Mouse (Mus musculus): ENCODE results near the gene Olfr811. TPM values are rescaled to one million over a fixed set of nuclear protein-coding genes. Genes with fewer than 3 reads are reported as not detected.

Olfr811 gene
- polyA plus RNA-seq (2015; fragmentation: Nextera tagmentation; extraction: Ambion mirVana) = not detected in 2 replicates

DNA sequence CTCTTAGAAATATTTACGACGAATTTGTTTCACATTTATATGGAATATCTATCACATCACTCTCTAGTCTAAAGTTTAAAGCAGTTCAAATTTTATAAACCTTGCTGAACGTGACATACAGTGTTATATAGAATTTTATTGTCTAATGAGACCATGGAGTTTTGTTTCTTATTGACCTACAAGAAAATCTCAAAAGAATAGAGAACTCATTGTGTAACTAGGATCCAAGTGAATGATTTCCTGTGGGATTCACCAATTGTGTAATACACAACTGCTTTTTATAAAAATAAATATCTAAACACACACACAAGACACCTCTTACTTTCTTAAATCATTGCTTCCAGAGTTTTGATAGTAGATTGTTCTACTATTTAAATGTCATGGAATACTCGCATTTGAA lies at the start of gene Olfr811:
Gene Olfr811, minus strand, starts transcription at position 101 of the 400 bp plus-strand sequence.
- no peak within 1 kb of the TSS for H3K4me3 ChIP-seq
- no peaks in the 10 kb centered on the region for H3K4me1 ChIP-seq
- no peaks in the 10 kb centered on the region for H3K36me3 ChIP-seq
- no peak within 1 kb of the TSS for H3K4me2 ChIP-seq
- H3K9me3 ChIP-seq = no peaks in the 10 kb centered on the region
- H3K9ac ChIP-seq = no peak within 1 kb of the TSS
- WGBS = 69% methylated on average over 4 of the region's 4 CpGs
- no peak within 1 kb of the TSS for H3K27ac ChIP-seq (replicated peaks)
- H3K27me3 ChIP-seq (replicated peaks) = no peaks in the 10 kb centered on the region
- no peak for ATAC-seq (ENCODE audit: extremely low read depth, insufficient number of reproducible peaks, low FRiP score, low TSS enrichment)

DNA sequence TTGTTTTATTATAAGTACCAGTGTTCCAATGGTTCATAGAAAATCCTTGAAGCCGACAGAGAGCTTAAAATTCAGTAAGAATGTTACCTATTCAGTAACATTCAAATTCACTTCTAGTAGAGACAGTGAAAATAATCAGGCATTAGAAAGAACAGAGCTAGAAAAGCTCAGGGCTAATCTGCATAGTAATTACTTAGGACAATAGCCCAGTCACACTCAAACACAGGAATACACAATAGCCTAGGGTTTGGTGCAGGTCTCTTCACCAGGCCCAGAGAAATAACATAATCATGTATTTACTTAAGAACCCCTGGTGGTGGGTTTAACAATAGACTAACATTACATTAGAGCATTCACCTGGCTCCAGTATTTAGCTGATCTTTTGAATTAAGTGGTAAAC lies 43.1 kb upstream of the Olfr811 start:
- H3K36me3 ChIP-seq = no peaks in the 10 kb centered on the region
- H3K4me3 ChIP-seq = no peak overlapping the region
- H3K27ac ChIP-seq (replicated peaks) = no peak overlapping the region
- WGBS = 74% methylated on average over 1 of the region's 1 CpGs
- no peaks in the 10 kb centered on the region for H3K27me3 ChIP-seq (replicated peaks)
- H3K9me3 ChIP-seq = no peaks in the 10 kb centered on the region
- no peak for ATAC-seq (ENCODE audit: extremely low read depth, insufficient number of reproducible peaks, low FRiP score, low TSS enrichment)
- H3K4me1 ChIP-seq = no peaks in the 10 kb centered on the region
- H3K9ac ChIP-seq = no peak overlapping the region
- no peak overlapping the region for H3K4me2 ChIP-seq

DNA sequence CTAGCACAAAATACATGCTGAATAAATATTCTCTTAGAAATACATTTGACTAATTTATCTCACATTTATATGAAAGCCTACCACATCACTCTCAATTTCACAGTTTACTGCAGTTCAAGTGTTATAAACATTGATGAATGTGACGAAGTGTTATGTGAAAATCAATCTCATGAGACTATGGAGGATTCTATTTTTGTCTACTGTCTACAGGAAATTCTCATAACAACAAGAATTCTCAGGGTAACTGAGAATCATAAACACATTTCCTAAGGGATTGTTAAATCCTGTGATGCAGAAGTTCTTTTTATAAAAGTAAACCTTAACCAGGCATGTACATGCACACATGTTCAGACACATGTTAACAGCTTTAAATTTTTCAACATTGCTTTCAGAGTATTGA lies 41.8 kb upstream of the Olfr811 start, which contains the start of gene Olfr812:
Gene Olfr812, minus strand, starts transcription at position 101 of the 400 bp plus-strand sequence.
- Histone ChIP-seq H3K9me3 (no peaks in the 10 kb centered on the region), H3K27ac (replicated peaks) (no peak within 1 kb of the TSS), H3K9ac (no peak within 1 kb of the TSS), H3K36me3 (no peaks in the 10 kb centered on the region), H3K27me3 (replicated peaks) (no peaks in the 10 kb centered on the region), H3K4me1 (no peaks in the 10 kb centered on the region), H3K4me2 (no peak within 1 kb of the TSS), H3K4me3 (no peak within 1 kb of the TSS)
- no peak for ATAC-seq (ENCODE audit: extremely low read depth, insufficient number of reproducible peaks, low FRiP score, low TSS enrichment)
- WGBS = 54% methylated on average over 1 of the region's 1 CpGs

DNA sequence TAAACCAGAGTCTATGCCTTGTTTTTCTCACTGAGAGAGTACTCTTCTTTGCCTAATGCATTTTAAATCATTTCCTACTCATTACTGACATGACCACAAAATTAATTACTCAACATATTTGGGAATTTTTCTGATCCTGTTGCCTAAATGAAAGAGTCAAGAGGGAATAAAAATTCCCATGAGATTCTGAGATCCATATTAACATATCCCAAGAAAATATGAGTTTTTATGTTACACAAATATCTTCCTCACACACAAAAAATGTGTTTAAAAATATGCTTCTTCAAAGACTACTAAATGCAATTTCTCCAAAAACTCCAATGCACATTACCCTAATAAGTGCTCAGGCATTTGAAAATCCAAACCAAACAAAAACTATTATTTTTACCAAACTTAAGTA lies 9.4 kb downstream of the Olfr811 start, which contains the start of gene Olfr810:
Gene Olfr810, minus strand, starts transcription at position 101 of the 400 bp plus-strand sequence.
- no peaks in the 10 kb centered on the region for H3K27me3 ChIP-seq (replicated peaks)
- H3K9ac ChIP-seq = no peak within 1 kb of the TSS
- no peak within 1 kb of the TSS for H3K4me3 ChIP-seq
- H3K4me2 ChIP-seq = no peak within 1 kb of the TSS
- no peak for ATAC-seq (ENCODE audit: extremely low read depth, insufficient number of reproducible peaks, low FRiP score, low TSS enrichment)
- H3K36me3 ChIP-seq = no peaks in the 10 kb centered on the region
- H3K27ac ChIP-seq (replicated peaks) = no peak within 1 kb of the TSS
- no peaks in the 10 kb centered on the region for H3K4me1 ChIP-seq
- H3K9me3 ChIP-seq = no peaks in the 10 kb centered on the region

DNA sequence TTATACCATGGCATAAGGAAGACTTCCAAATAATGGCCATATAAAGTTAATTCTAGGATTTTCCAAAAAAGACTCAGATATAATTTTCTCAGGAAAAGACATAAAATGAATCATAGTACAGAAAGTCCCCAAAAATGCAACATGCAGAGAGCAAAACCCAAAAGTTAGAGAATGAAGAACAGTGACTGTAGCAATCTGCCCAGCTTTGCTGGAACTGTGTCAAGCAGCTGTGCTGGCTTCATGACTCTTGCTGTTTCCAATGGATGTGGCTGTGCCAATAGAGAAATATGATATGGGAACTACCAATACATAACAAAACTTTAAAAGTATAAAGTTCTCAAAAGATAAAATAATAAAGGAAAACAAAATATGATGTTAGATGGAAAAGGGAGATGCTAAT lies 26.1 kb downstream of the Olfr811 start:
- H3K4me2 ChIP-seq = no peak overlapping the region
- H3K27me3 ChIP-seq (replicated peaks) = no peaks in the 10 kb centered on the region
- H3K4me1 ChIP-seq = no peaks in the 10 kb centered on the region
- H3K9me3 ChIP-seq = no peaks in the 10 kb centered on the region
- no peak overlapping the region for H3K27ac ChIP-seq (replicated peaks)
- no peak overlapping the region for H3K4me3 ChIP-seq
- H3K36me3 ChIP-seq = no peaks in the 10 kb centered on the region
- no peak overlapping the region for H3K9ac ChIP-seq
- ATAC-seq (ENCODE audit: extremely low read depth, insufficient number of reproducible peaks, low FRiP score, low TSS enrichment) = no peak

DNA sequence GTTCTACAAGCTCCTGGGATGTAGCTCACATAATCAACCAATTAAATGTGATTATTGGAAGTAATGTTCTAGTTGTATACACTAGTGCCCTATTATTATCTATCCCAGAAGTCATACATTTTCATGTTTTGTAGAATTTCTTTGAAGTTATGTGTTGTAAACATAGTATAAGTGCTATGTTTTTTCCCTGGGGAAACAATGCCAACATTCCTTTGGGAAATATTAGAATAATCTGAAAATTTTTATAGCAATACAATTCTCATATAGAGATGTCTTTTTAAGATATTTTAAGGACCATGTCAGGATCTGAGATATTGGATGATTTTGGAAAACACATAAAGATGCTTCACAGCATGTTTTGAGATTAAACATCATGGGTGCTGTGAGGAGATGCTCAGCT lies 29.9 kb downstream of the Olfr811 start, which contains the start of gene Olfr809:
Gene Olfr809, plus strand, starts transcription at position 301 of the 400 bp plus-strand sequence.
- H3K27ac ChIP-seq (replicated peaks) = no peak within 1 kb of the TSS
- no peaks in the 10 kb centered on the region for H3K27me3 ChIP-seq (replicated peaks)
- H3K4me2 ChIP-seq = no peak within 1 kb of the TSS
- no peak within 1 kb of the TSS for H3K9ac ChIP-seq
- H3K4me1 ChIP-seq = no peaks in the 10 kb centered on the region
- no peak for ATAC-seq (ENCODE audit: extremely low read depth, insufficient number of reproducible peaks, low FRiP score, low TSS enrichment)
- H3K9me3 ChIP-seq = no peaks in the 10 kb centered on the region
- no peak within 1 kb of the TSS for H3K4me3 ChIP-seq
- no peaks in the 10 kb centered on the region for H3K36me3 ChIP-seq

DNA sequence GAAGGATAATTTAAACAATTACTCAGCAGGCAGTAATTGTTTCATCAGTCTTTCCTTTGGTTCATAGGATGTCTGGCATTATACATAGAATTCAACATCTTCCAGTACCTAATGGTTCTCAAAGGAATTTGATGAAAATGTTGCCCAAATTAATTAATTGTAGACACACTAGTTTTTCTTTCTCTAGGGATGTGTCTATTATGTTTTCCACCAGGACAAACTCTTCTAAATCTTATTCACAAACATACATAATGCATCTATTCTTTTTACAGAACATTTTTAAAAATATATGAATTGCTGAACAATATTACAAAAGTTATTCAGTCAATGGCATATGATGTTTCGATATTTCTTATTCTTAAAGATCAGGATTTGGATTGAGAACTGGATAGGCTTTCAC lies 39.0 kb downstream of the Olfr811 start, which contains the start of gene Olfr808:
Gene Olfr808, plus strand, starts transcription at position 301 of the 400 bp plus-strand sequence.
- no peaks in the 10 kb centered on the region for H3K4me1 ChIP-seq
- H3K27me3 ChIP-seq (replicated peaks) = no peaks in the 10 kb centered on the region
- no peak within 1 kb of the TSS for H3K4me2 ChIP-seq
- ATAC-seq (ENCODE audit: extremely low read depth, insufficient number of reproducible peaks, low FRiP score, low TSS enrichment) = no peak
- no peak within 1 kb of the TSS for H3K27ac ChIP-seq (replicated peaks)
- 74% methylated on average over 1 of the region's 1 CpGs for WGBS
- no peak within 1 kb of the TSS for H3K4me3 ChIP-seq
- H3K36me3 ChIP-seq = no peaks in the 10 kb centered on the region
- no peak within 1 kb of the TSS for H3K9ac ChIP-seq
- no peaks in the 10 kb centered on the region for H3K9me3 ChIP-seq

DNA sequence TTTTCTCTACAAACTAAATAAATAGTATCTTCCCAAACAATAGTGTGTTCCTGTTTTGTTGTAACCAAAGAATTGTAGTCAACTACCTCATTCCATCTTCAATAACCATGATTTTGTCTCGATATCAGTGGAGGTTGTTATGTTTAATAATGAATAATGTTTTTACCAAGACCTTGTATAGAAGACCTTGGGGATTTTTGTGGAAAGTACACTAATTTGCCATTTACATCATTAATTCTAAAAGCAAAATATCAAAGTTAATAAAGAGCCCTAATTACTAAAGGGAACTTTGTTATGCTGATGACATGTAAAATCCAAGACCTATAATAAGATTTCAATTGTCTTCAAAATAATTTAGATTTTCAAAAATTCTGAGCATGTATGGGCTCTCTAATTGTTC lies 46.5 kb downstream of the Olfr811 start, which contains the start of gene Olfr807:
Gene Olfr807, minus strand, starts transcription at position 101 of the 400 bp plus-strand sequence.
- no peak within 1 kb of the TSS for H3K4me2 ChIP-seq
- no peak for ATAC-seq (ENCODE audit: extremely low read depth, insufficient number of reproducible peaks, low FRiP score, low TSS enrichment)
- H3K4me3 ChIP-seq = no peak within 1 kb of the TSS
- no peak within 1 kb of the TSS for H3K27ac ChIP-seq (replicated peaks)
- no peaks in the 10 kb centered on the region for H3K27me3 ChIP-seq (replicated peaks)
- H3K9ac ChIP-seq = no peak within 1 kb of the TSS
- H3K4me1 ChIP-seq = no peaks in the 10 kb centered on the region
- WGBS = 72% methylated on average over 1 of the region's 1 CpGs
- H3K9me3 ChIP-seq = no peaks in the 10 kb centered on the region
- H3K36me3 ChIP-seq = no peaks in the 10 kb centered on the region

Other genes starting within 250 kb of the Olfr811 start
- not detected in 2 replicates for gene Olfr794, start 236.7 kb downstream of the Olfr811 start, polyA plus RNA-seq (2015; fragmentation: Nextera tagmentation; extraction: Ambion mirVana)
- gene Olfr796, start 191.8 kb downstream of the Olfr811 start, polyA plus RNA-seq (2015; fragmentation: Nextera tagmentation; extraction: Ambion mirVana) = not detected in 2 replicates
- not detected in 2 replicates for gene Olfr798, start 176.5 kb downstream of the Olfr811 start, polyA plus RNA-seq (2015; fragmentation: Nextera tagmentation; extraction: Ambion mirVana)
- not detected in 2 replicates for gene Olfr799, start 166.9 kb downstream of the Olfr811 start, polyA plus RNA-seq (2015; fragmentation: Nextera tagmentation; extraction: Ambion mirVana)
- not detected in 2 replicates for gene Olfr800, start 146.7 kb downstream of the Olfr811 start, polyA plus RNA-seq (2015; fragmentation: Nextera tagmentation; extraction: Ambion mirVana)
- not detected in 2 replicates for gene Olfr801, start 130.5 kb downstream of the Olfr811 start, polyA plus RNA-seq (2015; fragmentation: Nextera tagmentation; extraction: Ambion mirVana)
- not detected in 2 replicates for gene Olfr802, start 116.2 kb downstream of the Olfr811 start, polyA plus RNA-seq (2015; fragmentation: Nextera tagmentation; extraction: Ambion mirVana)
- gene Olfr803, start 110.1 kb downstream of the Olfr811 start, polyA plus RNA-seq (2015; fragmentation: Nextera tagmentation; extraction: Ambion mirVana) = not detected in 2 replicates
- gene Olfr804, start 101.2 kb downstream of the Olfr811 start, polyA plus RNA-seq (2015; fragmentation: Nextera tagmentation; extraction: Ambion mirVana) = not detected in 2 replicates
- gene Olfr805, start 75.0 kb downstream of the Olfr811 start, polyA plus RNA-seq (2015; fragmentation: Nextera tagmentation; extraction: Ambion mirVana) = not detected in 2 replicates
- gene Olfr806, start 62.5 kb downstream of the Olfr811 start, polyA plus RNA-seq (2015; fragmentation: Nextera tagmentation; extraction: Ambion mirVana) = not detected in 2 replicates
- gene Olfr807, start 46.6 kb downstream of the Olfr811 start, polyA plus RNA-seq (2015; fragmentation: Nextera tagmentation; extraction: Ambion mirVana) = not detected in 2 replicates
- gene Olfr808, start 38.9 kb downstream of the Olfr811 start, polyA plus RNA-seq (2015; fragmentation: Nextera tagmentation; extraction: Ambion mirVana) = not detected in 2 replicates
- gene Olfr809, start 29.8 kb downstream of the Olfr811 start, polyA plus RNA-seq (2015; fragmentation: Nextera tagmentation; extraction: Ambion mirVana) = not detected in 2 replicates
- not detected in 2 replicates for gene Olfr810, start 9.5 kb downstream of the Olfr811 start, polyA plus RNA-seq (2015; fragmentation: Nextera tagmentation; extraction: Ambion mirVana)
- gene Olfr812, start 41.7 kb upstream of the Olfr811 start, polyA plus RNA-seq (2015; fragmentation: Nextera tagmentation; extraction: Ambion mirVana) = not detected in 2 replicates
- not detected in 2 replicates for gene Olfr813, start 51.0 kb upstream of the Olfr811 start, polyA plus RNA-seq (2015; fragmentation: Nextera tagmentation; extraction: Ambion mirVana)
- not detected in 2 replicates for gene Olfr814, start 75.5 kb upstream of the Olfr811 start, polyA plus RNA-seq (2015; fragmentation: Nextera tagmentation; extraction: Ambion mirVana)
- gene Olfr815, start 101.5 kb upstream of the Olfr811 start, polyA plus RNA-seq (2015; fragmentation: Nextera tagmentation; extraction: Ambion mirVana) = not detected in 2 replicates
- not detected in 2 replicates for gene Olfr816, start 111.2 kb upstream of the Olfr811 start, polyA plus RNA-seq (2015; fragmentation: Nextera tagmentation; extraction: Ambion mirVana)
- gene Olfr818, start 144.7 kb upstream of the Olfr811 start, polyA plus RNA-seq (2015; fragmentation: Nextera tagmentation; extraction: Ambion mirVana) = not detected in 2 replicates
- gene Olfr819, start 162.9 kb upstream of the Olfr811 start, polyA plus RNA-seq (2015; fragmentation: Nextera tagmentation; extraction: Ambion mirVana) = not detected in 2 replicates
- not detected in 2 replicates for gene Olfr247, start 171.7 kb upstream of the Olfr811 start, polyA plus RNA-seq (2015; fragmentation: Nextera tagmentation; extraction: Ambion mirVana)
- not detected in 2 replicates for gene Gm10310, start 180.7 kb upstream of the Olfr811 start, polyA plus RNA-seq (2015; fragmentation: Nextera tagmentation; extraction: Ambion mirVana)
- gene Olfr820, start 208.2 kb upstream of the Olfr811 start, polyA plus RNA-seq (2015; fragmentation: Nextera tagmentation; extraction: Ambion mirVana) = not detected in 2 replicates
- gene Olfr821, start 226.0 kb upstream of the Olfr811 start, polyA plus RNA-seq (2015; fragmentation: Nextera tagmentation; extraction: Ambion mirVana) = not detected in 2 replicates